Mouse (Mus musculus) spleen, adult 10 weeks (tissue): ENCODE measurements around the gene Catsperg2. TPM values are rescaled to one million over a fixed set of nuclear protein-coding genes. Genes with fewer than 3 reads are reported as not detected.

ENCODE experiments used
- polyA plus RNA-seq: library from polyadenylated mRNA; stranded (reverse); fragments of 350-450 nt; fragmentation: Illumina TruSeq; extraction: RNeasy Lipid Tissue Mini Kit (QIAGEN cat#74804); gene quantifications from one replicate; pipeline ENCODE4 v1.2.3, GENCODE M21; 2015; ENCODE audit warnings: low replicate concordance; ENCODE audit not compliant: insufficient read depth

The Catsperg2 gene
- not detected for polyA plus RNA-seq

DNA sequence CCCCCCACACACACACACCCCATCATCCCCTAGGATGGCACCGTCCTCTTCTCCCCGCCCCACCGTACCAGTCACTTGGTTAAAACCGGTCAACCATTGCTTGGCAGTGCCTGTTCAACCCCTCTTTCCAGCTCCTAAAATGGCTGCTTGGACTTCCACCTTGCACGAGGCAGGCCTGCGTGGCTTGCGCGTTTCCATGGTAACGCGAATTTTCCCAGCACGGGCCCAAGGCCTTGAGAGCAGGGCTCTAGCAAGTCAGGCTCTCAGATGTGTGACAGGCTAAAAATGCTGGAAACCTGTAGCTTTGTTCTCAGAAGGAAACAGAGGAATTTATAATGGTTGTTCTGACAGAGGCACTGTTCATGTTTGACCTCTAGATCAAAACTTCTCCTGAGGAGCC, at the start of gene Catsperg2:
TSS of gene Catsperg2 (minus strand) at position 173 of the 400 bp plus-strand sequence.

DNA sequence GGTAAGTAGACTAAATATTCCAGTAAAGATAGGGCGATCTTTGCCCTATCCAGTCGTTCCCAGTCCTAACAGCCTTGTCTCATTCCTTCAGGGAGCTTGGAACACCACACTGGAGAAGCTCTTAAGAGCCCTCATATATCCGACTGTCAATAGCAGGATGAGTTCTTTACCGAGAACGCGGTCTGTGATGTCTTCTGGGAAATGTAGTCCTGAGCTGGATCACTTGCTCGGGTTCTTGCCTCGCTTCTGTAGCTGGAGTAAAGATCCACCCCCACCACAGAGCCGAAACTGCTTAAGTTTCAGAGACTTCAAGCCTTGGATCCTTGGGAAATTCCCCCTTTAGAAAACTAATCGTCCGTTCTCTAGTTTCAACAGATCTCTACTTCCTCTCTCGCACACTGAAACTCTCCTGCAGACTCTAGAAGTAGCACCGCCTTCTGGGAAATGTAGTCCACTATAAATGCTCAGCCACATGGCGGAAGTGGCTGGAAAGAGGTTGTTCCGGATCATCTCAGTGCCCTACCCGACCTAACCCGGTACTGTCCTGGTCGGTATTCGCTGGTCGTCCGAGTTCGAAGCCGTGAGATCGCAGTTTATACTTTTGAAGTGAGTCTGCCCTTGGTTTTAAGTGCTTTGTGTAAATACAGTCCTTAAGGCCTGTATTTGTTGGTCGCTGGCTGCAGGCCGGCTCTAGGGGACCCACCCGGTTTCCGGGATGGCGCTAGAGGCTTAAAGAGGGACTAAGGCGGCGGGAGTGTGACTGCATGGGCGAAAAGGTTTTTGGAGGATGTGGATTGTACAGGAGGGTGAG, 41.5 kb upstream of the Catsperg2 start, which contains the start of gene Zfp84:
TSS of gene Zfp84 (plus strand) at position 463 of the 811 bp plus-strand sequence.

Other genes starting within 250 kb of the Catsperg2 start
- gene Sipa1l3, start 208.4 kb downstream of the Catsperg2 start, polyA plus RNA-seq = 5.5 TPM
- gene Zfp84, start 41.5 kb upstream of the Catsperg2 start, polyA plus RNA-seq = 18.8 TPM
- 0.55 TPM for gene Zfp30, start 57.0 kb upstream of the Catsperg2 start, polyA plus RNA-seq
- gene Zfp790, start 89.1 kb upstream of the Catsperg2 start, polyA plus RNA-seq = 14.7 TPM
- gene Zfp940, start 126.6 kb upstream of the Catsperg2 start, polyA plus RNA-seq = 6.4 TPM
- gene Zfp420, start 132.9 kb upstream of the Catsperg2 start, polyA plus RNA-seq = 30.2 TPM
- gene Zfp27, start 179.5 kb upstream of the Catsperg2 start, polyA plus RNA-seq = 6.2 TPM
- 9.2 TPM for gene Zfp383, start 181.2 kb upstream of the Catsperg2 start, polyA plus RNA-seq
- 7.3 TPM for gene Zfp74, start 227.1 kb upstream of the Catsperg2 start, polyA plus RNA-seq